Mouse (Mus musculus) heart, postnatal 0 days (tissue): Measurements from ENCODE around the gene Zgpat. TPM values are rescaled to one million over a fixed set of nuclear protein-coding genes. Genes with fewer than 3 reads are reported as not detected.

Experiments
- ATAC-seq: fragments of 200-750 bp; cut with Nextera tagmentation; 2 replicates; pipeline ENCODE4 v1.8.0; 2017; ENCODE audit warnings: low read depth, moderate number of reproducible peaks, moderate library complexity; ENCODE audit not compliant: insufficient read depth
- DNase-seq: peaks from one replicate; pipeline ENCODE4 v3.0.0-alpha.2; 2016; ENCODE audit warnings: low spot score
- H3K27ac ChIP-seq: fragments of 300-500 bp; sonication (generic); 2 replicates; pipeline ENCODE4 v1.5.1; 2014; ENCODE audit warnings: low read depth, mild to moderate bottlenecking
- H3K27me3 ChIP-seq: fragments of 300-500 bp; sonication (generic); 2 replicates; pipeline ENCODE4 v1.6.1; 2014; ENCODE audit warnings: low read length, mixed read lengths; ENCODE audit not compliant: control insufficient read depth, insufficient read depth
- H3K36me3 ChIP-seq: fragments of 300-500 bp; sonication (generic); replicated peaks from 2 replicates; pipeline ENCODE4 v1.6.1; 2014; ENCODE audit warnings: low read length, mixed read lengths; ENCODE audit not compliant: control insufficient read depth, insufficient read depth
- H3K4me1 ChIP-seq: fragments of 300-500 bp; sonication (generic); 2 replicates; pipeline ENCODE4 v1.6.1; 2014; ENCODE audit warnings: antibody characterized with exemption; ENCODE audit not compliant: control insufficient read depth, insufficient read depth
- H3K4me2 ChIP-seq: fragments of 300-500 bp; sonication (generic); 2 replicates; pipeline ENCODE4 v1.6.1; 2014; ENCODE audit warnings: low read depth, mild to moderate bottlenecking, low read length, moderate library complexity
- H3K4me3 ChIP-seq: fragments of 300-500 bp; sonication (generic); 2 replicates; pipeline ENCODE4 v1.5.1; 2014; ENCODE audit warnings: low read depth, low read length
- H3K9ac ChIP-seq: fragments of 300-500 bp; sonication (generic); replicated peaks from 2 replicates; pipeline ENCODE4 v1.6.1; 2014; ENCODE audit warnings: low read depth, low read length, mixed read lengths
- H3K9me3 ChIP-seq: fragments of 300-500 bp; sonication (generic); replicated peaks from 2 replicates; pipeline ENCODE4 v1.6.1; 2016; ENCODE audit warnings: low read length; ENCODE audit not compliant: control insufficient read depth
- CTCF ChIP-seq: IDR thresholded peaks from 2 replicates; pipeline ENCODE4 v1.5.1; 2016; ENCODE audit warnings: antibody characterized with exemption, control low read depth, low read depth
- EP300 ChIP-seq: IDR thresholded peaks from 2 replicates; pipeline ENCODE4 v1.6.1; 2016; ENCODE audit warnings: antibody characterized with exemption, low read depth
- WGBS: fragments of 180-500 bp; shearing (Covaris S2); extraction: QIAGEN DNeasy Blood & Tissue Kit; methylation state at CpG from one replicate; pipeline ENCODE4 v1.1.7; 2014; 5-methylcytosine and 5-hydroxymethylcytosine counted together
- polyA plus RNA-seq: library from polyadenylated mRNA; unstranded; fragments of >200 nt; fragmentation: Nextera tagmentation; extraction: Ambion mirVana; gene quantifications from 2 replicates; pipeline ENCODE4 v1.2.1, GENCODE M21; 2015
- total RNA-seq: library from RNA; depleted of rRNA; stranded (reverse); fragments of >200 nt; gene quantifications from 2 replicates; pipeline ENCODE4 v1.2.3, GENCODE M21; 2014; ENCODE audit warnings: low replicate concordance

Gene Zgpat
- total and polyA plus RNA-seq, 2 experiments from 2014 or later: 18.7 to 38.4 TPM

DNA sequence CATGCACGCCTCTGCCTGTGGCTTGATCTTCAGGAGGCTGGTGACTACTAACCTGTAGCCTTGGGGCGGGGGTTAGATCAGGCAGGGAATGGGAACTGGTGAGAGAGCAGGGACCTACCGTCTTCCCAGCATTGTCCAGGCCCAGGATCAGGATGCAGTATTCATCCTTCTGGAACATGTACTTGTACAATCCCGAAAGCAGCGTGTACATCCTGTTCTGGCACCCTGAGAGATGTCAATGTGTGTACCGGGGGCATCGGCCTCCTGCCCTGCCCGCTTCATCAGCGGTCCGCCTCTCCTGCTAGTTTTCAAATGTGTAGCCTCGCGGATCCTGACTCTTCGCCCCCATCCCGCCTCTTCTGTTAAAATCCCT lies 255 bp upstream of the Zgpat start:
- Histone ChIP-seq H3K9me3 (no peaks in the 10 kb centered on the region), H3K27me3 (no peaks in the 10 kb centered on the region), H3K4me2 (peak overlapping the region; percentile 92), H3K4me3 (peak overlapping the region; percentile 77), H3K36me3 (peaks cover 40% of the 10 kb centered on the region), H3K27ac (peak overlapping the region; percentile 89; the same call in 1 of the 2 replicates), H3K9ac (peak overlapping the region; percentile 83), H3K4me1 (peaks cover 25% of the 10 kb centered on the region)
- TF ChIP-seq EP300: no peak
- TF ChIP-seq CTCF: no peak
- no peak for DNase-seq
- 8% methylated on average over 14 of the region's 14 CpGs for WGBS
- no peak for ATAC-seq

DNA sequence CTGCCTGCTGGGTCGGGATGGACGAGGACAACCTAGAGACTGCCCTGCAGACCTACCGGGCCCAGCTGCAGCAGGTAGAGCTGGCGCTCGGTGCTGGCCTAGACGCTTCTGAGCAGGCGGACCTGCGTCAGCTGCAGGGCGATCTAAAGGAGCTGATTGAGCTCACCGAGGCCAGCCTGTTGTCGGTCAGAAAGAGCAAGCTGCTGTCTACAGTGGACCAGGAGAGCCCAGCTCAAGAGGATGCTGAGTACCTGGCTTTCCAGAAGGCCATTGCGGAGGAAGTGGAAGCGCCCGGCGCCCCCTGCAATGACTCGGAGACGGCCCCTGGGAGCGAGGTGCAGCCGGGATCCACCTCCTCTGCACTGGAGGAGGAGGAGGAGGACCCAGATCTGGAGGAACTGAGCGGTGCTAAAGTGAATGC lies 937 bp downstream of the Zgpat start:
- ATAC-seq (peak; percentile 50), DNase-seq (no peak)
- TF ChIP-seq CTCF (no peak), EP300 (no peak)
- under 1% methylated on average over 18 of the region's 20 CpGs for WGBS
- peak overlapping the region; percentile 92 for H3K4me2 ChIP-seq
- no peaks in the 10 kb centered on the region for H3K9me3 ChIP-seq
- peak overlapping the region; percentile 83 for H3K9ac ChIP-seq
- H3K27me3 ChIP-seq: no peaks in the 10 kb centered on the region
- H3K36me3 ChIP-seq: peaks cover 41% of the 10 kb centered on the region
- peak overlapping the region; percentile 89 for H3K27ac ChIP-seq
- H3K4me1 ChIP-seq: peaks cover 25% of the 10 kb centered on the region
- peak overlapping the region; percentile 77 for H3K4me3 ChIP-seq

DNA sequence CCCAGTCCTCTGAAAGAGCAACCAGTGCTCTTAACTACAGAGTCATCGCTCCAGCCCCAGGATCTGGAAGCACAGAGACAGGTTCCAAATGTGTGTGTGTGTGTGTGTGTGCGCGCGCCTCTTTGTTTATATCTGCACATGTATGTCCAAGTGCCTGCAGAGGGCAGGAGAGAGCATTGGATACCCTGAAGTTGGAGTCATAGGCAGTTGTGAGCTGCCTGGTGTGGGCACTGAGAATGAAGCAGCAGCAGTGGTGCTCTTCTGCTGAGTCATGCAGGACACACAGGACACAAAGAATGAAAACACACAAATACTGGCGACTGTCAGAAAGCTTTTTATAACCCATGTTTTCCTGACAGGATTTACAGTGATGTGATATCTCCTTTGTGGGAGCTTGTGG lies 5.3 kb downstream of the Zgpat start:
- no peak for DNase-seq
- peaks cover 18% of the 10 kb centered on the region for H3K4me1 ChIP-seq
- H3K36me3 ChIP-seq: peaks cover 16% of the 10 kb centered on the region; the same call in 1 of the 2 replicates
- no peak overlapping the region for H3K4me3 ChIP-seq
- H3K27ac ChIP-seq: no peak overlapping the region
- no peaks in the 10 kb centered on the region for H3K27me3 ChIP-seq
- no peak for ATAC-seq
- no peak overlapping the region for H3K9ac ChIP-seq
- H3K4me2 ChIP-seq: no peak overlapping the region
- 96% methylated on average over 5 of the region's 5 CpGs for WGBS
- H3K9me3 ChIP-seq: no peaks in the 10 kb centered on the region
- TF ChIP-seq CTCF: no peak
- no peak for TF ChIP-seq EP300

DNA sequence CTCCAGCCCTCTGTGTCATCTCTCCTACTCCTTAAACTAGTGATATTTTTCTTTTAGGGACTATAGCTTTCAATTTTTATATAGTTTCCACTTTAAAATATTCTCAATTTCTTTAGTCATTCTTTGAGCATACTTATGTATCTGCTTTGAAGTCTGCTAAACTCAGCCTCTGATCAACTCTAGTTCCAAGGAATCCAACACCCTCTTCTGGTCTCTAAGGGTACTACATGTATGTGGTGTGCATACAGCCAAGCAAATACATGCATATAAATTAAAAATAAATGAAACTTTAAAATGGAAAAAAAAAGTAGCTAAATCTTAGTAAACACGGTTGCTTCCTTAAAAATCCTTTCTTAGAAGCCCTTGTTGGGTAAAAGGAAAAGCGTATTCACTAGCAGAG lies 11.1 kb downstream of the Zgpat start:
- TF ChIP-seq CTCF (peak; percentile 45), EP300 (no peak)
- Histone ChIP-seq H3K27ac (no peak overlapping the region), H3K27me3 (no peaks in the 10 kb centered on the region), H3K4me2 (no peak overlapping the region), H3K4me1 (no peaks in the 10 kb centered on the region), H3K4me3 (no peak overlapping the region), H3K9ac (no peak overlapping the region), H3K9me3 (no peaks in the 10 kb centered on the region), H3K36me3 (peaks cover 27% of the 10 kb centered on the region)
- 94% methylated on average over 2 of the region's 2 CpGs for WGBS
- no peak for ATAC-seq
- no peak for DNase-seq

DNA sequence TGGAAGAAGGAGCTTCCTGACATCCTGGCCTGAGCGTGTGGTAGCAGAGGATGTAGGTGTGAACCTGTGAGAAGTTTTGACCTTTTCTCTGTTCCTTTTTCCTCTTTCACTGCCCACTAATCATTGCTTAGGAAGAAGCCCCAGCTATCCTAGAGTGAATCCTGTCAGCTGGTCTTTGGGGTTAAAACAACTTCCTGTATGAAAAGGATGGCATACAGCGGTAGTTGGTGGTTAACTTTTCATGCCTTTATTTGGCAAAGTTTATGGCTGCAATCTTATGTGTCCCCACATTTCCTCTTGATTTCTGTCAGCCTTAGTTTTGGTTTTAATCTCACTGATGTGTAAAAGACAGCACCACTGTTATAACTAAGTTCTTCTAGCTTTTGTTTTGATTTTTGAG lies 12.5 kb downstream of the Zgpat start:
- H3K4me3 ChIP-seq: no peak overlapping the region
- no peaks in the 10 kb centered on the region for H3K9me3 ChIP-seq
- peaks cover 42% of the 10 kb centered on the region for H3K36me3 ChIP-seq
- 75% methylated on average over 2 of the region's 2 CpGs for WGBS
- no peak for TF ChIP-seq CTCF
- no peak for TF ChIP-seq EP300
- ATAC-seq: no peak
- no peak overlapping the region for H3K27ac ChIP-seq
- no peaks in the 10 kb centered on the region for H3K27me3 ChIP-seq
- H3K9ac ChIP-seq: no peak overlapping the region
- H3K4me1 ChIP-seq: no peaks in the 10 kb centered on the region
- H3K4me2 ChIP-seq: no peak overlapping the region
- DNase-seq: no peak

DNA sequence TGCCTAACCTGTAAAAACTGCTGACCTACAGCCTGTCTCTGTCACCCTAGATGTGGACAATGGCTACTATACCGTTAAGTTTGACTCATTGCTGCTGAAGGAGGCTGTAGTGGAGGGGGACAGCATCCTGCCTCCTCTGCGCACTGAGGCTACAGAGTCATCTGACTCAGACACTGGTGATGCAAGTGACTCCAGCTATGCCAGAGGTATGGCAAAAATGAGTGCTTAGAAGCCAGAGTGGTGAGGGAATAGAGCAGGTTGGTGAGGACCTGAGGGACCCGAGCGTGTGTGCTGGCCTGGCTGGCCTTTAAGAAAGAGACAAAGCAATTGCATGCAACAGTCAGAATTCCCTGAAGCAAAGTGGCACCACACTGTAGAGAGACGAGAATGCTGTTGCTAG lies 14.0 kb downstream of the Zgpat start:
- no peak overlapping the region for H3K9ac ChIP-seq
- 84% methylated on average over 5 of the region's 5 CpGs for WGBS

More for the DNA sequence above, 14.0 kb downstream of the Zgpat start:
- TF ChIP-seq CTCF (no peak), EP300 (no peak)
- H3K36me3 ChIP-seq: peaks cover 56% of the 10 kb centered on the region
- no peak overlapping the region for H3K4me2 ChIP-seq
- H3K27me3 ChIP-seq: no peaks in the 10 kb centered on the region
- ATAC-seq (no peak), DNase-seq (no peak)
- no peaks in the 10 kb centered on the region for H3K9me3 ChIP-seq
- no peaks in the 10 kb centered on the region for H3K4me1 ChIP-seq
- no peak overlapping the region for H3K27ac ChIP-seq
- no peak overlapping the region for H3K4me3 ChIP-seq
